Mouse (Mus musculus) liver, adult 2 months (tissue): Measurements from ENCODE around the gene Dph6.

Experiments used
- CTCF ChIP-seq: fragments of 200-500 bp; IDR thresholded peaks from 2 replicates; pipeline ENCODE4 v1.5.1; 2011; ENCODE audit warnings: low read depth, low read length, control low read depth
- POLR2A ChIP-seq: fragments of 200-500 bp; IDR thresholded peaks from 2 replicates; pipeline ENCODE4 v1.6.1; 2011; ENCODE audit warnings: low read length, control low read depth; ENCODE audit not compliant: insufficient read depth; ENCODE audit errors: extremely low read depth

DNA sequence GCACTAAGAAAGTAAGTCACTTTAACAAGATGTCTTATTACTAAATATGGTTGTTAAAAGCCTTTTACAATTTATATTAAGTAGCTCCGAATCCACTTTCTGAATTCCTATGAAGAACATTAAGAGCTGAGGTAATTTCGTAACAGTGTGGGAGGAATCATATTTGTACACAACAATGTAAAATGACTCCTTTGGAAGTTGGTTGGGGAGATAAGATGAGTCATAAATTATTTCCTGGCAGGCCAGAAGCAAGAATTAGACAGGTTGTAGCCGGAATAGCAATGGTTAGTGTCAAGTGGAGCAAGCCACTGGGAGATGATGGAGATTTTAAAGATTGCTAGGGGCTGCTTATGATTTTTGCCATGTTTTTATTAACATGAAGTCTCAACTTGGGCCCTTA, 16.2 kb upstream of the Dph6 start:
- no peak for TF ChIP-seq CTCF
- no peak for TF ChIP-seq POLR2A
